Mouse (Mus musculus): ENCODE measurements around the gene Furin.

DNA sequence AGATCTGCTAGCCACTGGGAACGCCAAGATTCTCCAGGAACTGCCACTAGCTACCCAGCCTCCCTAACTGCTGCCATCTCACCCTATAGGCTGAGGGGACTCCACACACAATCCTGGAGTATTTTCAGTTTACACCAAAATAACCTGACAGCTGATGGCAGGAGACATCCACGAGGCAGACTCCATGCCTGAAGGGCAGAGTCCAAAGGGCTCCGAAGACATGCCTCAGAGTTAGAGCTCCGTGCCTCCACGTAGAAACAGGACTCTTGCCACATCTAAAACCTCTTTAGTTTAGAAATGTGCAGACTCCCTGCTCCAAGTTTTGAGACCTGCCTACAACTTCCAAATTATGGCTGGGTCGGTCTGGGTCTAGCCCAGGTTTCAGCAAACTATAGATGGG, 4.7 kb downstream of the Furin start:
- TF ChIP-seq CTCF (IDR thresholded peaks at IDR 0.05; ENCODE audit: extremely low read depth, insufficient read depth, insufficient read length, insufficient replicate concordance) (no peak), POLR2A (IDR thresholded peaks at IDR 0.05; ENCODE audit: low read depth, low read length) (no peak)
